Mouse (Mus musculus) naive thymus-derived CD4-positive, alpha-beta T cell, adult 2 months (primary cell): ENCODE data around the gene Hspa1l.
"Not testable (repeated sequence)": the region's sequence is repeated elsewhere in the genome, so short reads cannot be mapped to it uniquely, and the experiment has no call there.

Experiments
- DNase-seq: peaks from one replicate; pipeline ENCODE4 v3.0.0-alpha.2; 2011; ENCODE audit warnings: low read depth

The Hspa1l gene

DNA sequence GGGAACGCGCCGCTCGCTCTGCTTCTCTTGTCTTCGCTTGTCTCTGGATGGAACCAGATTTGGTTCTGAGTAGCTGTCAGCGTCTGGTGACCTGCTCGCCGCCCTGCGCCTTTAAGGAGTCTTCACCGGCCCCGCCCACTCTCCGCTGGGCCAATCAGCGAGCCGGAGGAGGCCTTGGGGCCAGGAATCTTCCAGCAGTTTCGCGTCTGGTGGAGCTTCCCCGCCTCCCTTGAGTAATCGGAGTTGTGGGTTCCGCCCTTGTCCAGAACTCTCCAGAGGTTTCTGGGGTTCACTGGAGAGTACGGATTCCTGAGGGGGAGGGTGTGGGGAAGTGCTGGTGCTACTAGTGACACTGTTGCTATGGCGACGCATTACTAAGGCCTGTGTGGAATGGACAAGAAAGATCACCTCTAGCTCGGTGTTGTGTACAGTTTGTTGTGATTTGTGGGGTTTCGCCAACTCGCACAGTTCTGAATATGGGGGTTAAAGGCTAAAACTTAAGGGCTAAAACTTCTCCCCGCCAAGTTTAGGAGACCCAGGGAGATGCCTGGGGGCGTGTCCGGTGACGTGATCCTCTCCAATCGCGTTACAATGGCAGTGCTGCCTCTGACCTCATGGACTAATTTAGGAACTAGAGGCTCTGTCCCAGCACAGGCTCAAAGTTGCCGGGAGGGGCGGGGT lies at the start of gene Hspa1l, which contains the start of gene Hspa1a:
TSS of gene Hspa1l (plus strand) at position 635 of the 681 bp plus-strand sequence.
TSS of gene Hspa1a (minus strand) at position 88 of the 681 bp plus-strand sequence.
- peak; percentile 82 for DNase-seq

DNA sequence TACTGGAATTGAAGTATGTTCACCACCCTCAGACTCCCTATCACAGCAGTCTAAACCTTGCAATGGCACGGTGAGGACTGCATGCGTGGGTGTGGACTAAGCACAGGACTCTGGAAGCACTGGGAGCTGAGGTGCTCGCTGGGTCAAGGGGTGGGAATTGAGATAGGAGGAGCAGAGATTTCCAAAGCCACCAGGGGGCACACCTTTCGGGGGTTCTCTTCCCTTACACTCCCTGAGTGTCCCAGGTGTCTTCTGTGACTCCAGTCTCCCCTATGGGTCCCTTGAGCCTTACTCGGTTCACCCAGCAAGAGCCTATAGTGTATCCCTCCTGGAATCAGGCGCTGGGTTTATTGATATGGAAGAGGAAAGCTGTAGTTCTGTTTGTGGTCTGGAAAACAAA lies 49.6 kb upstream of the Hspa1l start:
- no peak for DNase-seq

DNA sequence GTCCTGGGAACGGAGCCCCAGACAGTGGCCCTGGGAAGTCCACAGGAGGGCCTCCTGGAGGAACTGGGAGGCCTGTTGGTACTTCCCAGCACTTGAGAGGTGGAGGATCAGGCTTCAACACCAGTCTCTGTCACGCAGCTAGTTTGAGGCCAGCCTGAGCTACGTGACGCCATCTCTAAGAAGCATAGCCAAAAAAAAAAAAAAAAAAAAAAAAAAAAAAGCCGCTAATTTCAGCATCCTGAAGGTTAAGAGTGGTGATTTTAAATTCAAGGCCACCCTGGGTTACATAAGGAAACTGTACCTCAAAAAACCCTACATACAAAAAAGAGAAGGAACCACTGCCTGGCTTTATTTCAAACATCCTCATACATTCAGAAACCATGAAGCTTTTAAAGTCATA lies 48.2 kb upstream of the Hspa1l start:
- DNase-seq: no peak

DNA sequence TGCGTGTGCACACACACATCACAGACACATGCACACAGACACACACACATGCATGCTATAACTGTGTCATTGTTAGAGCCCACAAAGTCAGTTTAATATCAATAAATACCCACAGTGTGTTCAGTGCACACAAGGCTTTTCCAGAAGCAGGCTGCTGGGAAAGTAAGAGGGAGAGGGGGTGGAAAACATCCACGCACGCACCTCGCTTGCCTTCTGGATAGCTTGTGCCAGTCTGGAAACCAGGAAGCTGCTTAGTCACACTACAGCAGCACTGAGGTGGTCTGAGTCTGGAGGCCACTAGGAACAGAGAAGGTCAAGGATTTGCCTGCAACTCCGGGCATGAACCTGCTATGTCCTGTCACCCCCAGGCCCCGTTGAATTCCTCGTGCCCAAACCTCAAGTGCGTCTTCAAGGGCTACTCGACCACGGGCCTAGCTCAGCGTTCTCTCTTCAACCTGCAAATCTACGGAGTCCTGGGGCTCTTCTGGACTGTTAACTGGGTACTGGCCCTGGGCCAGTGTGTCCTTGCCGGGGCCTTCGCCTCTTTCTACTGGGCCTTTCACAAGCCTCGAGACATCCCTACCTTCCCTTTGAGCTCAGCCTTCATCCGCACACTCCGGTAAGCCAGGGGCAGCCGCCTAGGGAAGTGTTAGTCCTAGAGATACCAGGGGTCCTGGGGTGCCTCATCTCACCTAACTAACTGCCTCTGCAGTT lies 45.0 kb upstream of the Hspa1l start:
- DNase-seq: no peak

DNA sequence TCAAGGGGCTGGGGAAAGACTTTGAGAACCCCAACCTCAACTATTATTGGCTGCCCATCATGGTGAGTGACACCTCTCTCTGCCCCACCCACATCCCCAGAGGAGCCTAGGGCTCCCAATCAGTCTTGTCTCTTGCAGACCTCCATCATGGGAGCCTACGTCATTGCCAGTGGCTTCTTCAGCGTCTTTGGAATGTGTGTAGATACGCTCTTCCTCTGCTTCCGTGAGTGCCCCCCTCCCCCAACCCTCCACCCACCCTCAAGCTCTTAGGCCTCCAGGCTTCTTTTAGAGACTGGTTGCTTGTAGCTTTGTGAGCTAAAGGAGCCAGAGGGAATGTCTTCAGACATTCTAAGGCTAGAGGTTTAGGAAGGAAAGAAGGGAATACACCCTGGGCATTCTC lies 43.7 kb upstream of the Hspa1l start:
- no peak for DNase-seq

DNA sequence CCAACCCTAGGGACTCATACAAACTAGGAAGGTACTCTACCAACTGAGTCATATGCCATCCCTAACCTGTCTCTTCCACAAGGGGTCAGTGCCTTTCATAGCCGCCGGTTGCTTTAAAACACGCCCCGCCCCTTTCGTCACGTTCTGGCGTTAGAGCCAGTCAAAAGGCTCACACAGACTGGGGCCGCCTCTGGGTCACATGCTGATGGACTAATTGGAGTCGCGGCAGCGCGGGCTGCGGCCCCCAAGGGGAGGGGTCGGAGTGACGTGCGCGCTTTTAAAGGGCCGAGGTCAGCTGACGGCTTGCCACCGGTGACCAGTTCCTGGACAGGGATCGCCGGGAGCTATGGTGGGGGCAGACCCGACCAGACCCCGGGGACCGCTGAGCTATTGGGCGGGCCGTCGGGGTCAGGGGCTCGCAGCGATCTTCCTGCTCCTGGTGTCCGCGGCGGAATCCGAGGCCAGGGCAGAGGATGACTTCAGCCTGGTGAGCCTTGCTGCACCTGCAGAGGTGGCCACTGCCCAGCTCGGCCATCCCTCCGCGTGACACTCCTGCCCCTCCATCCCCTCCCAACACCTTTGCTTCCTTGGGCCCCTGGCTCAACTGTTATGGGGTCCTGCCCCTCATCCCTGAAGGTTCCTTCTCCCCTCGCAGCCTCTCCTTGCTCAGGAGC lies 41.3 kb upstream of the Hspa1l start, which contains the start of gene Neu1:
TSS of gene Neu1 (plus strand) at position 193 of the 674 bp plus-strand sequence.
- DNase-seq: peak; percentile 97

DNA sequence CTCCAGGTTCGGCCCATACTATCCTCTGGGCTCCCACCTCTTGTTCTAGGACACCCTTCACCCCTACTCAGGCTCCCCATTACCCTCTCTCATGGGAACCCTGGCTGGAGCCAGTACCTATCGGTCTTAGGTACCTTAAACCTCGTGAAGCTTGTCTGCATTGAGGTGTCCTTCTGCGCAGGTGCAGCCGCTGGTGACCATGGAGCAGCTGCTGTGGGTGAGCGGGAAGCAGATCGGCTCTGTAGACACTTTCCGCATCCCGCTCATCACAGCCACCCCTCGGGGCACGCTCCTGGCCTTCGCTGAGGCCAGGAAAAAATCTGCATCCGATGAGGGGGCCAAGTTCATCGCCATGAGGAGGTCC lies 40.8 kb upstream of the Hspa1l start:
- DNase-seq: peak; percentile 69

DNA sequence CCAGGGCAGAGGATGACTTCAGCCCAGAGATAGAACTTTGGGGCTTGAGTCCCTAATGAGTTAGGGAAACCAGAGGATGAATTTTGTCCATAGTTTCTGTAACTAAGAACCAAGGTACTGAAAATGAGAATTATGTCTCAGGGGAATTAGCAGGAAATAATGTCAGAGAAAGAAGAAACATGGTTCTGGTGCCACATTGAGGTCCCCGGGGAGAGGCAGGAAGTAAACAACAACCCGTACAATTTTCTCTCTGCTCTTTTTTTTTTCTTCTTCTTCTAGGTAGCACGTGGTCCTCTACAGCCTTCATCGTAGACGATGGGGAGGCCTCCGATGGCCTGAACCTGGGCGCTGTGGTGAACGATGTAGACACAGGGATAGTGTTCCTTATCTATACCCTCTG lies 40.2 kb upstream of the Hspa1l start:
- peak; percentile 60 for DNase-seq

DNA sequence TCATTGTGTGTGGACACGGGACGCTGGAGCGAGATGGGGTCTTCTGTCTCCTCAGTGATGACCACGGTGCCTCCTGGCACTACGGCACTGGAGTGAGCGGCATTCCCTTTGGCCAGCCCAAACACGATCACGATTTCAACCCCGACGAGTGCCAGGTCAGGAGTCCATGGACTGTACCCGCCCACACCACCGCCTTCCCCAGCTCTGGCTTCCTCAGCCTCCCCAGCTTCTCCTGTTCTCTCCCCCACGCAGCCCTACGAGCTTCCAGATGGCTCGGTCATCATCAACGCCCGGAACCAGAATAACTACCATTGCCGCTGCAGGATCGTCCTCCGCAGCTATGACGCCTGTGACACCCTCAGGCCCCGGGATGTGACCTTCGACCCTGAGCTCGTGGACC lies 38.5 kb upstream of the Hspa1l start:
- DNase-seq: no peak

DNA sequence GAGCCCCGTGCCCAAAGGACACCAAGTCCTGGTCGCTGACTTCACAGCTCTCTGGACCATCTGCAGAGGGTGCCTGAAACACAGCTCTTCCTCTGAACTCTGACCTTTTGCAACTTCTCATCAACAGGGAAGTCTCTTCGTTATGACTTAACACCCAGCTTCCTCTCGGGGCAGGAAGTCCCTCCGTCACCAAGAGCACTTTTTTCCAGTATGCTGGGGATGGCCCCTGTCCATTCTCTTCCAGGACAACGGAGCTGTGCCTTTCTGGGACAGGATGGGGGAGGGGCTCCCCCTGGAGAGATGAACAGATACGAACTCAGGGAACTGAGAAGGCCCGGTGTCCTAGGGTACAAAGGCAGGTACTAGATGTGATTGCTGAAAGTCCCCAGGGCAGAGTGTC lies 37.7 kb upstream of the Hspa1l start:
- DNase-seq: no peak

DNA sequence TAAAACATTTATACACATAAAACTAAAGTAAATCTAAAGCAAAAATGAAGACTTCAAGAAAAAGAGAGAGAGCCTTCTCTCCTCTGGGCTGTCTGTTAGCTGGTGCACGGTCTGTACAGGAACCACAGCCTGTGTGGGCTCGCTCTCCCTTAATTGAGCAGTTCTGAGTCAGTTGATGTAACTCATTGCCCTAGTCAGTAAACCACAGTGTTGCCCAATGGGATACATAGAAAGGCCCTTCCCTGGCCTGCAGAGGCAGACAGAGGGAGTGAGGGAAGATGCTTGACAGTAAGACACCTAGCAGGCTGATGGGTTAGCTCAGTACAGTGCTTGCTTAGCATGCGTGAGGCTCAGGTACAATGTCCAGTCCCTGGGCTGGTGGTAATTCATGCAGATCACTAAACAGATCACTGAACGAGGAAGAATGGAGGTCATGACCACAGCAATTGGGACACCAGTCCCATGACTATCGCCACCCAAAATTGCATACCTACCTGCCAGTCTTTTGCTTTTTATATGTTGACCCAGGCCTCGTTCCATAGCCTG lies 34.5 kb upstream of the Hspa1l start:
- DNase-seq: no peak

DNA sequence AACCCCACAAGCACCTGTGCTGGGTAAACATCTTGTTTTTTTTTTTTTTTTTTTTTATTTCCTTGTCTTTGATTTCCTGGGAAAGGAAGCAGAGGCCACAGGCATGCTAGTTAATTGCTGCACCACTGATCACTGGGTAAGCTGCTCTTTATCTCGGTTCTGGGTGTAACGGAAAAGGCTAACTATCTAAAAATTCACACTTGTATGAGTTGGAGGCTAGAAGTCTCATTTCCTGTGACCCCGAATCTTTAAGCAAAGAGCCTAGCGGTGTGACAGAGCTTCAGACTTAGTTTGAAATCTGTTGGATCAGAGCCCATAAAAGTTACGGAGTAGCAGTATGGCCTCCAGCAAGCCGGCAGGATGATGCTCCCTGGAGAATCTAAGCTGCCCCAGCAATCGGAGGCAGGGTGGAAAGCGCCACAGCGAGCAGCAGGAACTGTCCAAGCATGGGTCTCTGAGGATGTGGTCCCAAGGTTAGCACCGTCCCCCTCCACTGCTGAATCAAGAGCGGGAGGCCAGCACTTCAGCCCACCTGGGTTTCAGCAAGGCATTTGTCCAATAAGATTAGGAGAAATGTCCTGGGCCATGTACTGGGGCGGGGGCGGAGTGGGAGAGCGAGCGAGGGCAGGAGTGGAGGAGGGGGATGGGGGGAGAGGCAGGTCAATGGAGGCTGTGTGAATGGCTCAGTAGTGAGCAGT lies 31.0 kb upstream of the Hspa1l start:
- DNase-seq: no peak

DNA sequence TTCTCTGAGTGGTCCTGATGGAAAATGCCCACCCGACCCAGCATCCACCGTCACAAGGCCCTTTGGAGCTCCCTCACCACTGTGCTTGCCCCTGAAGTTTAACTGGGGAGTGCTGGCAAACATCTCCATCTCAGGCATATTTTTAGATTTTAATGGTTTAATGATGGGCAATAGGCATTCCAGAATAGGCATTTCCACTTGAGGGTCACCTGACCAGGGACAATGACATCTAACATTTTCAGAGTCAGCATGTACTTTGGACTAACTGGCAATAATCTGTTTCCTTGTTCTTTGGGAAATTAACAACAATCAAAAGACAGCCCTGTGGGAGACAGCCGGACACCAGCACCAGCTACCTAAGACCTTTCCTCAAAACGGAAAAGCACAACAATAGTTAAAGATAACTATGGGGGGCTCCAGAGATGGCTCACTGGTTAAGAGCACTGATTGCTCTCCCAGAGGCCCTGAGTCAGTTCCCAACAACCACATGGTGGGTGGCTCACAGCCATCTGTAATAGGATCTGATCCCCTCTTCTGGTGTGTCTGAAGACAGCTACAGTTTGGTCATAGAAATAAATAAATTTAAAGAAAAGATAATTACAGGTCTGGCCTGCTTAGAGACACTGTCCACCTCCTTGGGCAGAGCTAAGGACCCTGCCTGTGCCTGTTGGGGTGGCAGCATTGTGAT lies 29.2 kb upstream of the Hspa1l start:
- DNase-seq: no peak

DNA sequence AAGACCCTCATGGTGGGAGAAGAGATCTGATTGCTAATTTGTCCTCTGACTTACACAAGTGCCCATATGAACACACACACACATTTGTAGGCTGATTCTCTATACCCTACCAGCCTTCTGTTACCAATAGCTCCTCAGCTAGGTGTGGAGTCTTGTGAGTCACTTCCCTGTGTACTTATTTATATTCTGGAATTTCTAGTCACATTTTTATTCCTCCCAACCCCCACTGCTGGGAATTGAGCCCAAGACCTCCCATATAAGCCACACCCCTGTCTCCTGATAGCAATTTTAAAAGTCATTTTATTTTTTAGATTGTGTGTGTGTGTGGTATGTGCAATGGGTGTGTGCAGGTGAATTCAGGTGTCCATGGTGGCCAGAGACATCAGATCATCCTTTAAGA lies 28.1 kb upstream of the Hspa1l start:
- DNase-seq: no peak

DNA sequence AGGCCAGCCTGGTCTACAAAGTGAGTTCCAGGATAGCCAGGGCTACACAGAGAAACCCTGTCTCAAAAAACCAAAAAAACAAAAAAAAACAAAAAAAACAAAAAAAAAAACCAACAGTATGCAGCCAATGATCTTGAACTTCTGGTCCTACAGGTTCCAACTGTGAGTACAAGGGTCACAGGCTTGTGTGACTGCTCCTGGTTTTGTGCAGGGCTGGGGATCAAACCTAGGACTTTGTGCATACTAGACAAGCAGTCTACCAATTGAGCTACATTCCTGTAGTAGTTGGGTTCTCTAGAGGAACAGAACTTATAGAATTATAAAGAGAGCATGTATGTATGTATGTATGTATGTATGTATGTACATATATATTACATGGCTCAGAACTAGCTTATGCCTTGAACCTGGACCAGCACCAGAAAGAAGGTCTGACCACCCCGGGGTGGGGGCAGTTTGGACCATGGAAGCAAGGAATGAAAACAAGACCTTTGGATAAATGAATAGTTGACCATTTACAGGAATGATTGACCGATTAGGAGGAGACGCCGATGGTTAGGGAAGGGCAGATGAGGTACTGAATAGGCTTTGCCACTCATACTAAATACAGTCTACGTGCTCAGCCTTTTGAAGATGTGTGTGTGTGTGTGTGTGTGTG lies 25.9 kb upstream of the Hspa1l start:
- DNase-seq: no peak

DNA sequence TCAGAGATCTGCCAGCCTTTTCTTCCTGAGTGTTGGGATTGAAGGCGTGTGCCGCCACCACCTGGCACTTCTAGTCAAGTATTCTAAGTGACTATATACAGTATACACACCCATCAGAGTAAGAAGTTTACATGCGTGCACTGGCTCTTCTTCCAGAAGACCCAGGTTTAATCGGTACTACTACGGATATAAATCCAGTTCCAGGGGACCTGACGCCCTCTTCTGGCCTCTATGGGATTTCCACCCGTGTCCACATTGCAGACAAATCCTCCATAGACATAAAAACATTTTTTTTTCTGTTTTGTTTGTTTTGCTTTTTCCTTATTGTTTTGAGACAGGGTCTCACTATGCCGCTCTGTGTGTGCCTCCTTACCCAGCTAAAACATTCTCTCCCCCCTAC lies 24.9 kb upstream of the Hspa1l start:
- peak; percentile 59 for DNase-seq

DNA sequence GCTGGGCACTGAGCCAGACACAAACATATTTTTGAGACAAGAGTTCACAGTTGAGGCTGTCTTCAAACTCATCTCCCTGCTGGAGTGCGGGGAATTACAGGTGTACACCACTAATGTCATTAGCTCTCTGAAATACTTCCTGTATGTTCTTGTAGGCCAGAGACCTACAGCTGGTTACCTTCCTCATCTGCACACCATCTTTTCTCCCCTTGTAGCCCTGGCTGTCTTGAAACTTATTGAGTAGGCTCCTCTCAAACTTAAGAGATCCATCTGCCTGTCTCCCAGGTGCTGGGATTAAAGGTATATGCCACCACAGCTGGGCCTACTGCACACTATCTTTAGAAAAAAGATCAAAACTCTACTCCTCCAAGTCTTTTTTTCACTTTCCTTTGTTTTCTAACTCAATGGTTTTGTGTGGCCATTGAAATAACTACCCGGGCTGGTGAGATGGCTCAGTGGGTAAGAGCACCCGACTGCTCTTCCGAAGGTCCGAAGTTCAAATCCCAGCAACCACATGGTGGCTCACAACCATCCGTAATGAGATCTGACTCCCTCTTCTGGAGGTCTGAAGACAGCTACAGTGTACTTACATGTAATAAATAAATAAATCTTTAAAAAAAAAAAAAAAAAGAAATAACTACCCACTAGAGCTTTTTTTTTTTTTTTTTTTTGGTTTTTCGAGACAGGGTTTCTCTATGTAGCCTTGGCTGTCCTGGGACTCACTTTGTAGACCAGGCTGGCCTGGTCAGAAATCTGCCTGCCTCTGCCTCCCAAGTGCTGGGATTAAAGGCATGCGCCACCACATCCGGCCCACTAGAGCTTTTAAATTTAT lies 23.6 kb upstream of the Hspa1l start:
- DNase-seq: not testable (repeated sequence)

DNA sequence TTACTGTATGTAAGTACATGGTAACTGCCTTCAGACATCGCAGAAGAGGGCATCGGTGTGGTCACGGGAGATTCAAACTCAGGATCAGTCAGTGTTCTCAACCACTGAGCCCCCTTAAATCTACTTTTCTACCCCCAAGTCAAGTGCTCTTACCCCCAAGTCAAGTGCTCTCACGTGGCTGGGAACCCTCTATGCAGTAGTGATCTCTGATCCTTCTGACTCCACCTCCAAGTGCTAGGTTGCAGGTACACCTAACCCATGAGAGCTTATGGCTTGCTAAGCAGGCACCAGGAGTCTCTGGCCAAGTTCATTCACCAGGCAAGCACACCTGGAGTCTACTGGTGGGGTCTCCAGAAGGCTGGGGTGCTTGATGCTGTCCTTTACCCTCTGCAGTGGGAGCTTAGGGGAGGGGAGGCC lies 22.9 kb upstream of the Hspa1l start:
- DNase-seq: no peak

DNA sequence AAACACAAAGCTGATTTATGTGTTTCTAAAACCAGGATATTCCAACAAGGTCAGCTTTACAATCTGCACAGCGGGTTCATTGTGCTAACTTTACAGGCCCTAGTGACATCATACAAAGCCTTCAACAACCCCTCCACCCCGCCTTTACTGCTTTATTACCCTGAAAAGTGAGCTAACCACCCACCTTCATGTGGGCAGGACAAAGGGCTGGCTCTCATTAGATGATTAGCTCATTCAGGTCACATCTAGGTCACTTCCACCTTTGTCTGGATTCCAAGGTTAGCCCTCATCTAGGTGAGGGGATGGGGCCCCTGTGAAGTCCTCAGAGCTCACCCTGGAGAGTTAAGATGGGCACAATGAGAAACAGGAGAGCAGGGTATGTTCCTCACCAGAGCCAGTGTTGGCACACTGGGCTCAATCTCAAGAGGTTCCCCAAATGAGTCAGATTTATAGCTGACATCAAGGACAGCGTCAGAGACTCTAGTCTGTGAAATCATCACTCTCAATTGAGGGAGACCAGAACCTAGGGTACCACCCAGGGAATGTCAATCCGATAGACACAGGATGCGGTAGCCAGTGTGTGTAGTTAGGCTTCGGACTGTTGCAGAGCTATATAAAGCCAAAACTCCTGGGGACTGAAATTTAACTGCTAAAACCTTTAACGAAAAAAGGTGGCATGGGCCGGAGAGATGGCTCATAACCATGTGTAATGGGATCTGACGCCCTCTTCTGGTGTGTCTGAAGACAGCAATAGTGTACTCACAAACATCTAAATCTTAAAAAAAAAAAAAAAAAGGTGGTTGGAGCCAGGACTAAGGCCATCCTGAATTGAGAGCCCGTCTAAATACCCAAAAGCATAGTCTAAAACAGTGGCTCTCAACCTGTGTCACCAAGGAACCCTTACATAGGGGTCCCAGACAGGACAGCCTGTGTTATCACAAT lies 21.7 kb upstream of the Hspa1l start:
- DNase-seq: no peak
